Mouse (Mus musculus): Measurements from ENCODE around the gene Arl8a. TPM values are rescaled to one million over a fixed set of nuclear protein-coding genes. Genes with fewer than 3 reads are reported as not detected.

Arl8a gene
- polyA plus RNA-seq, 1 experiment from 2014 or later, result 104 TPM

GRCm38 (mm10) chr1:135131034-135131433 is 15.6 kb upstream of the Arl8a start:
- Histone ChIP-seq H3K27ac (ENCODE audit: low read depth, low read length) (no peak overlapping the region), H3K4me3 (ENCODE audit: low read depth, low read length) (no peak overlapping the region), H3K9ac (ENCODE audit: low read length) (no peak overlapping the region), H3K4me1 (ENCODE audit: control insufficient read depth, insufficient read depth, low read length) (no peaks in the 10 kb centered on the region), H3K4me2 (ENCODE audit: low read depth) (no peak overlapping the region), H3K36me3 (ENCODE audit: control insufficient read depth, insufficient read depth, low read length) (no peaks in the 10 kb centered on the region), H3K27me3 (ENCODE audit: control insufficient read depth, insufficient read depth, low read length) (no peaks in the 10 kb centered on the region), H3K9me3 (ENCODE audit: control insufficient read depth, low read length) (no peaks in the 10 kb centered on the region)
- no peak for ATAC-seq (ENCODE audit: insufficient read depth, low FRiP score, low TSS enrichment)
- 36% methylated on average over 6 of the region's 6 CpGs for WGBS
- no peak for DNase-seq (ENCODE audit: low spot score)

GRCm38 (mm10) chr1:135131560-135131959 is 15.1 kb upstream of the Arl8a start:
- H3K4me3 ChIP-seq (ENCODE audit: low read depth, low read length), result no peak overlapping the region
- no peak overlapping the region for H3K27ac ChIP-seq (ENCODE audit: low read depth, low read length)
- DNase-seq (ENCODE audit: low spot score) (no peak), ATAC-seq (ENCODE audit: insufficient read depth, low FRiP score, low TSS enrichment) (no peak)
- no peaks in the 10 kb centered on the region for H3K9me3 ChIP-seq (ENCODE audit: control insufficient read depth, low read length)
- no peaks in the 10 kb centered on the region for H3K36me3 ChIP-seq (ENCODE audit: control insufficient read depth, insufficient read depth, low read length)
- H3K4me2 ChIP-seq (ENCODE audit: low read depth), result no peak overlapping the region
- H3K4me1 ChIP-seq (ENCODE audit: control insufficient read depth, insufficient read depth, low read length), result no peaks in the 10 kb centered on the region
- WGBS, result 54% methylated on average over 8 of the region's 8 CpGs
- H3K9ac ChIP-seq (ENCODE audit: low read length), result no peak overlapping the region
- H3K27me3 ChIP-seq (ENCODE audit: control insufficient read depth, insufficient read depth, low read length), result no peaks in the 10 kb centered on the region

- no peaks in the 10 kb centered on the region for H3K9me3 ChIP-seq (ENCODE audit: control insufficient read depth, low read length)
- ATAC-seq (ENCODE audit: insufficient read depth, low FRiP score, low TSS enrichment) (no peak), DNase-seq (ENCODE audit: low spot score) (peak; percentile 35)
- H3K36me3 ChIP-seq (ENCODE audit: control insufficient read depth, insufficient read depth, low read length), result no peaks in the 10 kb centered on the region
- no peak within 1 kb of the TSS for H3K27ac ChIP-seq (ENCODE audit: low read depth, low read length)
- no peak within 1 kb of the TSS for H3K9ac ChIP-seq (ENCODE audit: low read length)
- H3K4me1 ChIP-seq (ENCODE audit: control insufficient read depth, insufficient read depth, low read length), result no peaks in the 10 kb centered on the region
- 39% methylated on average over 10 of the region's 10 CpGs for WGBS
- no peak within 1 kb of the TSS for H3K4me3 ChIP-seq (ENCODE audit: low read depth, low read length)
- H3K4me2 ChIP-seq (ENCODE audit: low read depth), result no peak within 1 kb of the TSS
- no peaks in the 10 kb centered on the region for H3K27me3 ChIP-seq (ENCODE audit: control insufficient read depth, insufficient read depth, low read length)
Observed at GRCm38 (mm10) chr1:135132473-135132872, 14.2 kb upstream of the Arl8a start, which contains the start of gene Ptpn7. Gene Ptpn7 (plus strand): TSS chr1:135132700.

- H3K4me1 ChIP-seq (ENCODE audit: control insufficient read depth, insufficient read depth, low read length), result no peaks in the 10 kb centered on the region
- no peak overlapping the region for H3K27ac ChIP-seq (ENCODE audit: low read depth, low read length)
- DNase-seq (ENCODE audit: low spot score) (no peak), ATAC-seq (ENCODE audit: insufficient read depth, low FRiP score, low TSS enrichment) (no peak)
- no peaks in the 10 kb centered on the region for H3K27me3 ChIP-seq (ENCODE audit: control insufficient read depth, insufficient read depth, low read length)
- no peak overlapping the region for H3K4me3 ChIP-seq (ENCODE audit: low read depth, low read length)
- H3K9ac ChIP-seq (ENCODE audit: low read length), result no peak overlapping the region
- no peaks in the 10 kb centered on the region for H3K9me3 ChIP-seq (ENCODE audit: control insufficient read depth, low read length)
- H3K36me3 ChIP-seq (ENCODE audit: control insufficient read depth, insufficient read depth, low read length), result no peaks in the 10 kb centered on the region
- H3K4me2 ChIP-seq (ENCODE audit: low read depth), result no peak overlapping the region
- WGBS, result 79% methylated on average over 9 of the region's 9 CpGs
Observed at GRCm38 (mm10) chr1:135132893-135133369, 13.7 kb upstream of the Arl8a start.

GRCm38 (mm10) chr1:135133678-135134435 is 12.8 kb upstream of the Arl8a start:
- Histone ChIP-seq H3K36me3 (ENCODE audit: control insufficient read depth, insufficient read depth, low read length) (no peaks in the 10 kb centered on the region), H3K4me2 (ENCODE audit: low read depth) (no peak overlapping the region), H3K4me3 (ENCODE audit: low read depth, low read length) (no peak overlapping the region), H3K27ac (ENCODE audit: low read depth, low read length) (no peak overlapping the region), H3K9me3 (ENCODE audit: control insufficient read depth, low read length) (no peaks in the 10 kb centered on the region), H3K9ac (ENCODE audit: low read length) (no peak overlapping the region), H3K27me3 (ENCODE audit: control insufficient read depth, insufficient read depth, low read length) (no peaks in the 10 kb centered on the region), H3K4me1 (ENCODE audit: control insufficient read depth, insufficient read depth, low read length) (no peaks in the 10 kb centered on the region)
- 83% methylated on average over 10 of the region's 10 CpGs for WGBS
- DNase-seq (ENCODE audit: low spot score) (no peak), ATAC-seq (ENCODE audit: insufficient read depth, low FRiP score, low TSS enrichment) (no peak)

GRCm38 (mm10) chr1:135135111-135135787 is 11.4 kb upstream of the Arl8a start:
- WGBS, result 86% methylated on average over 8 of the region's 8 CpGs
- no peak for ATAC-seq (ENCODE audit: insufficient read depth, low FRiP score, low TSS enrichment)
- Histone ChIP-seq H3K27me3 (ENCODE audit: control insufficient read depth, insufficient read depth, low read length) (no peaks in the 10 kb centered on the region), H3K36me3 (ENCODE audit: control insufficient read depth, insufficient read depth, low read length) (no peaks in the 10 kb centered on the region), H3K4me3 (ENCODE audit: low read depth, low read length) (no peak overlapping the region), H3K27ac (ENCODE audit: low read depth, low read length) (no peak overlapping the region), H3K9me3 (ENCODE audit: control insufficient read depth, low read length) (no peaks in the 10 kb centered on the region), H3K9ac (ENCODE audit: low read length) (no peak overlapping the region), H3K4me1 (ENCODE audit: control insufficient read depth, insufficient read depth, low read length) (no peaks in the 10 kb centered on the region), H3K4me2 (ENCODE audit: low read depth) (no peak overlapping the region)
- no peak for DNase-seq (ENCODE audit: low spot score)

- 18% methylated on average over 1 of the region's 1 CpGs for WGBS
- ATAC-seq (ENCODE audit: insufficient read depth, low FRiP score, low TSS enrichment), result peak; percentile 53; the same call in 1 of the 2 replicates
- no peak overlapping the region for H3K4me2 ChIP-seq (ENCODE audit: low read depth)
Observed at GRCm38 (mm10) chr1:135136500-135136899, 10.1 kb upstream of the Arl8a start.

GRCm38 (mm10) chr1:135139906-135140305 is 6.7 kb upstream of the Arl8a start:
- H3K4me1 ChIP-seq (ENCODE audit: control insufficient read depth, insufficient read depth, low read length), result no peaks in the 10 kb centered on the region
- H3K27ac ChIP-seq (ENCODE audit: low read depth, low read length), result no peak overlapping the region
- H3K4me2 ChIP-seq (ENCODE audit: low read depth), result no peak overlapping the region
- H3K27me3 ChIP-seq (ENCODE audit: control insufficient read depth, insufficient read depth, low read length), result 0 out of 2 replicates have a peak, but pooled peaks cover 2% of the 10 kb centered on the region
- no peak overlapping the region for H3K4me3 ChIP-seq (ENCODE audit: low read depth, low read length)
- ATAC-seq (ENCODE audit: insufficient read depth, low FRiP score, low TSS enrichment) (no peak), DNase-seq (ENCODE audit: low spot score) (no peak)
- H3K9me3 ChIP-seq (ENCODE audit: control insufficient read depth, low read length), result no peaks in the 10 kb centered on the region
- no peaks in the 10 kb centered on the region for H3K36me3 ChIP-seq (ENCODE audit: control insufficient read depth, insufficient read depth, low read length)
- 79% methylated on average over 2 of the region's 2 CpGs for WGBS
- no peak overlapping the region for H3K9ac ChIP-seq (ENCODE audit: low read length)

More at GRCm38 (mm10) chr1:135136500-135136899, 10.1 kb upstream of the Arl8a start:
- H3K27me3 ChIP-seq (ENCODE audit: control insufficient read depth, insufficient read depth, low read length), result no peaks in the 10 kb centered on the region
- DNase-seq (ENCODE audit: low spot score), result peak; percentile 85
- no peak overlapping the region for H3K4me3 ChIP-seq (ENCODE audit: low read depth, low read length)
- H3K9me3 ChIP-seq (ENCODE audit: control insufficient read depth, low read length), result no peaks in the 10 kb centered on the region
- no peaks in the 10 kb centered on the region for H3K4me1 ChIP-seq (ENCODE audit: control insufficient read depth, insufficient read depth, low read length)
- no peak overlapping the region for H3K9ac ChIP-seq (ENCODE audit: low read length)
- H3K27ac ChIP-seq (ENCODE audit: low read depth, low read length), result no peak overlapping the region
- no peaks in the 10 kb centered on the region for H3K36me3 ChIP-seq (ENCODE audit: control insufficient read depth, insufficient read depth, low read length)

All from neural tube, embryonic 11.5 days (tissue).